18 mouse cellular contexts compared by ENCODE assay signal in genomic region chr13:40028827-40029226, GRCm38 (mm10).
"Had no signal": no experiment of that assay in that cellular context is flagged by ENCODE, and none has a peak within 500 bp of the region (broad histone marks: within the 10 kb centered on the region; RNA-seq: fewer than 3 reads in every experiment).

No protein-coding gene starts in this region.

- DNase-seq: gastrocnemius, postnatal 14 days; gastrocnemius, postnatal 36 days; heart, adult 11 months; heart, adult 2 months; heart, postnatal 14 days; heart, postnatal 4 days; kidney, adult 18-20 months; kidney, adult 8-10 months; kidney, postnatal 10 days; kidney, postnatal 25 days; kidney, postnatal 4 days; layer of hippocampus, postnatal 36 days; liver; liver, embryonic 13.5 days had no signal

- ATAC-seq: hindbrain, embryonic 16.5 days; inflammation-experienced regulatory T-cells, adult 6 months; intestine, embryonic 15.5 days; intestine, postnatal 0 days had no signal
